Mouse (Mus musculus) adipocyte (in vitro differentiated cells): ENCODE data around the gene Zranb2.
A peak's percentile ranks its signal among the peaks of the same experiment; 100 is the strongest.

Experiments used
- DNase-seq: peaks from one replicate; pipeline ENCODE4 v3.0.0-alpha.2; 2016; ENCODE audit warnings: low spot score

Zranb2 gene

GRCm38 (mm10) chr3:157578469-157579170 lies 44.7 kb downstream of the Zranb2 start:
- no peak for DNase-seq

- peak; percentile 52 for DNase-seq
Measured at GRCm38 (mm10) chr3:157579376-157579775, 45.4 kb downstream of the Zranb2 start.

- peak; percentile 28 for DNase-seq
Measured at GRCm38 (mm10) chr3:157580299-157580698, 46.3 kb downstream of the Zranb2 start.

GRCm38 (mm10) chr3:157581755-157582154 lies 47.8 kb downstream of the Zranb2 start:
- DNase-seq: no peak

GRCm38 (mm10) chr3:157582626-157583405 lies 48.9 kb downstream of the Zranb2 start:
- peak; percentile 29 for DNase-seq

- DNase-seq: no peak
Measured at GRCm38 (mm10) chr3:157597837-157598379, 63.9 kb downstream of the Zranb2 start.
